Mouse (Mus musculus): ENCODE measurements around the gene Coro1b. TPM values are rescaled to one million over a fixed set of nuclear protein-coding genes. Genes with fewer than 3 reads are reported as not detected.
A peak's percentile ranks its signal among the peaks of the same experiment; 100 is the strongest.

Coro1b gene
- total and polyA plus RNA-seq, 3 experiments = 43.9 to 95.0 (median 45.1) TPM

DNA sequence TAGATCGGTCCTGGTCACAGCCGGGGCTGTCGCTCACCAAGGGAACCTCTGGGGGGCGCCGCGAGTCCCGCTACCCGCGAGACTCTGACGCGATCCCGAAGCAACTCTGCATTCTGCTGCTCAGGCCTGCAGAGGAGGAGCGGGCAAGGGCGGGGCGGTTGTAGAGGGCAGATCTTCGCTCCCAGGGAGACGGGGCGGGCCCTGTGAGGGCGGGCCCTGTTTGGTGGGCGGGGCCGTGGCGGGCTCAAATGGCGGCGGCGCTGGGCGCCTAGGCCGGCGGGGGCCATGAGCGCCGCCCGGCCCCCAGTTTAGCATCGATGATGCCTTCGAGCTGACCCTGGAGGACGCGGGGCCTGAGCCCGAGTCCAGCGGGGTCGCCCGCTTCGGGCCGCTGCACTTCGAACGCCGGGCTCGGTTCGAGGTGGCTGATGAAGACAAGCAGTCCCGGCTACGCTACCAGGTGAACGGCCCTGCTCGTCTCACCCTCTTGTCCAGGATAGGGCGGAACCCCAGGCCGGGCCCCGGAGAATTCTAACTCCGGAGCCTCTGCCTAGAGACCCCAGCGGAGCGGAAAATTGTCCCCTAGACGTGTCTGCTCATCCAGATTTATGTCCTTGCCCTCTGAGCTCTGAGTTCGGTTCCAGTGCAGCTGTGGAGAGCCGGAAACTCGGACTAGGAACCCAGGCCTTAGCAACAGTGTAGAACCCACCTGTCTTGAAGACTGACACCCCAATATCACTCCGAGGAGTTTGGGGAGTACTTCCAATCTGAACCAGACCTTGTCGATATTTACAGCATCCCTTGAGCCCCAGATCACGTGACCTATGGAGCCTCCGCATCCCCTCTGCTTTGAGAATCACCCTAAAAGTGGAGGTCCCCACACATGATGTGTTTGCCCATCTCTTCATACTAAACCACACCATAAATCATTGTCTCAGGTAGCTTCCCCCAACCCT is 22.4 kb upstream of the Coro1b start, which contains the start of gene Aip:
Gene Aip, minus strand, starts transcription at position 118 of the 956 bp plus-strand sequence.
- DNase-seq = peak; percentile 98 to 99
- WGBS = 1% methylated on average over 60 of the region's 64 CpGs
- Histone ChIP-seq H3K4me3 (peak within 1 kb of the TSS; percentile 77), H3K27me3 (ENCODE audit: control insufficient read depth, insufficient read depth, low read length) (no peaks in the 10 kb centered on the region), H3K27ac (peak within 1 kb of the TSS; percentile 89), H3K9ac (ENCODE audit: low read depth, low read length) (peak within 1 kb of the TSS; percentile 92), H3K36me3 (ENCODE audit: control insufficient read depth, insufficient read depth, low read length) (no peaks in the 10 kb centered on the region), H3K4me1 (ENCODE audit: control insufficient read depth, insufficient read depth, low read length) (peaks cover 5% of the 10 kb centered on the region), H3K79me2 (replicated peaks; ENCODE audit: control insufficient read depth, insufficient read depth, low read length) (peaks cover 2% of the 10 kb centered on the region)
- peak; percentile 65 for TF ChIP-seq POLR2A (IDR thresholded peaks at IDR 0.05; ENCODE audit: insufficient read depth, low read depth, low read length)
- TF ChIP-seq EP300 (IDR thresholded peaks at IDR 0.05; ENCODE audit: insufficient read depth, low read depth, low read length) = 0 out of 2 replicates have a peak, but pooled peaks have one; percentile 63
- TF ChIP-seq CTCF (IDR thresholded peaks at IDR 0.05) = peak; percentile 64
- intact Hi-C loops (cut with DNase I) = loop anchor here (2.0 to 5.0 kb wide), 3 partner anchors 37 to 101 kb away; partner anchors contain the start of genes Rad9a and Rps6kb2

DNA sequence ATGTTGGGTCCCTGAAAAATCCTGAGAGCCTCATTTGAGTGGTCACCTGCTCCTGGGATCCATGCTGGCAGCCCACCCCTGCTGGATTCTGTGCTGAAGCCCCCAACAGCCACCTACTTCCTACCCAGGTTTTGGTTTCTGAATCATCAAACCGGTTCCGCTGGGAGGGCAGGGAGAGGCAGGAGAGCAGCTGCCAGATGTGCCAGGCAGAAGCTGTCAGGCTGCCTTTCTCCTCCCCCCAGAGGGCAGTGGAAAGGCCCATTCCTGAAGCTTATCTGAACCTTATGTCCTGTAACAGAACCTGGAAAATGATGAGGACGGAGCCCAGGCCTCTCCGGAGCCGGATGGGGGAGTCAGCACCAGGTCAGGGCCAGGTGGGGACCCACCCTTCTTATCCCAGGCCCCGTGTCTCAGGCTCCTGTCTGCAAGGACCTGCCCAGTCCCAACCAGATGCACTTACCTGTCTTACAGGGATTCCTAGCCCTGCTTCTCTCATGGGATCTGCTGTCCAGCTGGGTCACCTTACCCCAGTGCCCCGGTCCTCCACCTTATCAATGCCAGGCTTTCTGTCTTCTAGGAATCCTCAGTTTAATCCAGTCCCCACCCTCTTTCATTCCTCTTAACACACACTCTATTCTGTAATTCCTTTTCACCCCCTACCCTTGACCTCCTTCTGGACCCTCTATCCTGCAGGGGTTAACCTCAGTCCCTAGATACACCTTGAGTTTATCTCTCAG is 21.5 kb upstream of the Coro1b start:
- H3K4me1 ChIP-seq (ENCODE audit: control insufficient read depth, insufficient read depth, low read length) = peaks cover 5% of the 10 kb centered on the region
- DNase-seq = no peak
- intact Hi-C loops (cut with DNase I) = loop anchor here (2.0 to 5.0 kb wide), 3 partner anchors 36 to 100 kb away; partner anchors contain the start of genes Rad9a and Rps6kb2
- peak overlapping the region; percentile 92 for H3K9ac ChIP-seq (ENCODE audit: low read depth, low read length)
- no peak for TF ChIP-seq CTCF (IDR thresholded peaks at IDR 0.05)
- no peak for TF ChIP-seq EP300 (IDR thresholded peaks at IDR 0.05; ENCODE audit: insufficient read depth, low read depth, low read length)
- TF ChIP-seq POLR2A (IDR thresholded peaks at IDR 0.05; ENCODE audit: insufficient read depth, low read depth, low read length) = no peak
- WGBS = 39% methylated on average over 7 of the region's 7 CpGs
- peak overlapping the region; percentile 77 for H3K4me3 ChIP-seq
- peak overlapping the region; percentile 89 for H3K27ac ChIP-seq
- no peaks in the 10 kb centered on the region for H3K27me3 ChIP-seq (ENCODE audit: control insufficient read depth, insufficient read depth, low read length)
- H3K36me3 ChIP-seq (ENCODE audit: control insufficient read depth, insufficient read depth, low read length) = no peaks in the 10 kb centered on the region
- H3K79me2 ChIP-seq (replicated peaks; ENCODE audit: control insufficient read depth, insufficient read depth, low read length) = peaks cover 2% of the 10 kb centered on the region

GRCm38 (mm10) chr19:4129462-4129861 is 19.0 kb upstream of the Coro1b start:
- Histone ChIP-seq H3K4me3 (no peak overlapping the region), H3K27ac (no peak overlapping the region; the same call in none of the 2 replicates), H3K27me3 (ENCODE audit: control insufficient read depth, insufficient read depth, low read length) (no peaks in the 10 kb centered on the region), H3K4me1 (ENCODE audit: control insufficient read depth, insufficient read depth, low read length) (peaks cover 5% of the 10 kb centered on the region), H3K36me3 (ENCODE audit: control insufficient read depth, insufficient read depth, low read length) (no peaks in the 10 kb centered on the region), H3K79me2 (replicated peaks; ENCODE audit: control insufficient read depth, insufficient read depth, low read length) (peaks cover 2% of the 10 kb centered on the region), H3K9ac (ENCODE audit: low read depth, low read length) (no peak overlapping the region)
- TF ChIP-seq CTCF (IDR thresholded peaks at IDR 0.05) = no peak
- TF ChIP-seq EP300 (IDR thresholded peaks at IDR 0.05; ENCODE audit: insufficient read depth, low read depth, low read length) = no peak
- TF ChIP-seq POLR2A (IDR thresholded peaks at IDR 0.05; ENCODE audit: insufficient read depth, low read depth, low read length) = no peak
- intact Hi-C loops (cut with DNase I) = loop anchor here (5.0 kb wide), 2 partner anchors 73 to 98 kb away; partner anchors contain the start of gene Rad9a
- no peak for DNase-seq
- 88% methylated on average over 7 of the region's 7 CpGs for WGBS

- no peaks in the 10 kb centered on the region for H3K27me3 ChIP-seq (ENCODE audit: control insufficient read depth, insufficient read depth, low read length)
- TF ChIP-seq EP300 (IDR thresholded peaks at IDR 0.05; ENCODE audit: insufficient read depth, low read depth, low read length) = no peak
- no peak for DNase-seq
- no peak overlapping the region for H3K4me3 ChIP-seq
- WGBS = 73% methylated on average over 4 of the region's 4 CpGs
- peaks cover 2% of the 10 kb centered on the region for H3K79me2 ChIP-seq (replicated peaks; ENCODE audit: control insufficient read depth, insufficient read depth, low read length)
- H3K9ac ChIP-seq (ENCODE audit: low read depth, low read length) = no peak overlapping the region
- peaks cover 5% of the 10 kb centered on the region for H3K4me1 ChIP-seq (ENCODE audit: control insufficient read depth, insufficient read depth, low read length)
- intact Hi-C loops (cut with DNase I) = no loop called here
- no peaks in the 10 kb centered on the region for H3K36me3 ChIP-seq (ENCODE audit: control insufficient read depth, insufficient read depth, low read length)
- peak overlapping the region; percentile 6; the same call in 1 of the 2 replicates for H3K27ac ChIP-seq
Measured at GRCm38 (mm10) chr19:4130106-4130505, 18.3 kb upstream of the Coro1b start.

GRCm38 (mm10) chr19:4131075-4131474 is 17.3 kb upstream of the Coro1b start:
- no peak overlapping the region for H3K9ac ChIP-seq (ENCODE audit: low read depth, low read length)
- peaks cover 2% of the 10 kb centered on the region for H3K4me1 ChIP-seq (ENCODE audit: control insufficient read depth, insufficient read depth, low read length)
- DNase-seq = no peak
- TF ChIP-seq POLR2A (IDR thresholded peaks at IDR 0.05; ENCODE audit: insufficient read depth, low read depth, low read length) (no peak), CTCF (IDR thresholded peaks at IDR 0.05) (no peak), EP300 (IDR thresholded peaks at IDR 0.05; ENCODE audit: insufficient read depth, low read depth, low read length) (no peak)
- no peak overlapping the region for H3K4me3 ChIP-seq
- no peaks in the 10 kb centered on the region for H3K36me3 ChIP-seq (ENCODE audit: control insufficient read depth, insufficient read depth, low read length)
- no peak overlapping the region for H3K27ac ChIP-seq
- peaks cover 2% of the 10 kb centered on the region for H3K79me2 ChIP-seq (replicated peaks; ENCODE audit: control insufficient read depth, insufficient read depth, low read length)
- H3K27me3 ChIP-seq (ENCODE audit: control insufficient read depth, insufficient read depth, low read length) = no peaks in the 10 kb centered on the region
- 94% methylated on average over 5 of the region's 5 CpGs for WGBS
- intact Hi-C loops (cut with DNase I) = no loop called here

Data from heart, adult 2 months (tissue).